Mouse (Mus musculus) midbrain, embryonic 15.5 days (tissue): Measurements from ENCODE around the gene Zfp991. TPM values are rescaled to one million over a fixed set of nuclear protein-coding genes. Genes with fewer than 3 reads are reported as not detected.
"Not testable (repeated sequence)": the region's sequence is repeated elsewhere in the genome, so short reads cannot be mapped to it uniquely, and the experiment has no call there.

Source experiments
- ATAC-seq: fragments of 200-750 bp; cut with Nextera tagmentation; replicated peaks from 2 replicates; pipeline ENCODE4 v1.8.0; 2017; ENCODE audit warnings: moderate TSS enrichment
- H3K27ac ChIP-seq: fragments of 300-500 bp; sonication (generic); 2 replicates; pipeline ENCODE4 v1.5.1; 2015; ENCODE audit warnings: mild to moderate bottlenecking, inconsistent platforms
- H3K27me3 ChIP-seq: fragments of 300-500 bp; sonication (generic); replicated peaks from 2 replicates; pipeline ENCODE4 v1.6.1; 2015; ENCODE audit warnings: inconsistent platforms
- H3K36me3 ChIP-seq: fragments of 300-500 bp; sonication (generic); replicated peaks from 2 replicates; pipeline ENCODE4 v1.6.1; 2015; ENCODE audit warnings: inconsistent platforms
- H3K4me1 ChIP-seq: fragments of 300-500 bp; sonication (generic); 2 replicates; pipeline ENCODE4 v1.6.1; 2015; ENCODE audit warnings: inconsistent platforms
- H3K4me2 ChIP-seq: fragments of 300-500 bp; sonication (generic); 2 replicates; pipeline ENCODE4 v1.6.1; 2015; ENCODE audit warnings: inconsistent platforms, mild to moderate bottlenecking, moderate library complexity
- H3K4me3 ChIP-seq: fragments of 300-500 bp; sonication (generic); 2 replicates; pipeline ENCODE4 v1.5.1; 2015; ENCODE audit warnings: mild to moderate bottlenecking, inconsistent platforms
- H3K9ac ChIP-seq: fragments of 300-500 bp; sonication (generic); 2 replicates; pipeline ENCODE4 v1.6.1; 2015; ENCODE audit warnings: mild to moderate bottlenecking, inconsistent platforms
- H3K9me3 ChIP-seq: fragments of 300-500 bp; sonication (generic); 2 replicates; pipeline ENCODE4 v1.6.1; 2016; ENCODE audit warnings: inconsistent platforms
- WGBS: fragments of 180-500 bp; shearing (Covaris S2); methylation state at CpG from one replicate; pipeline ENCODE4 v1.1.7; 2015; ENCODE audit warnings: mixed read lengths; 5-methylcytosine and 5-hydroxymethylcytosine counted together
- polyA plus RNA-seq: library from polyadenylated mRNA; unstranded; fragments of >200 nt; fragmentation: Nextera tagmentation; extraction: Ambion mirVana; gene quantifications from 2 replicates; pipeline ENCODE4 v1.2.1, GENCODE M21; 2015

Zfp991 gene
- polyA plus RNA-seq, 1 experiment from 2014 or later, result 3.2 TPM

GRCm38 (mm10) chr4:147128152-147128551, 3.7 kb upstream of the Zfp991 start:
- H3K4me2 ChIP-seq, H3K27ac ChIP-seq, H3K27me3 ChIP-seq, H3K9ac ChIP-seq, H3K4me1 ChIP-seq, H3K36me3 ChIP-seq, ATAC-seq, H3K4me3 ChIP-seq: not testable (repeated sequence)
- H3K9me3 ChIP-seq, result peaks cover 17% of the 10 kb centered on the region; the same call in 1 of the 2 replicates

- H3K27ac ChIP-seq, ATAC-seq, H3K9ac ChIP-seq, H3K27me3 ChIP-seq, H3K9me3 ChIP-seq, H3K4me3 ChIP-seq, H3K36me3 ChIP-seq, H3K4me1 ChIP-seq, H3K4me2 ChIP-seq: not testable (repeated sequence)
- 57% methylated on average over 2 of the region's 2 CpGs for WGBS
Observed at GRCm38 (mm10) chr4:147133596-147133995, 1.8 kb downstream of the Zfp991 start.

GRCm38 (mm10) chr4:147141757-147142156, 9.9 kb downstream of the Zfp991 start:
- H3K9ac ChIP-seq, H3K27ac ChIP-seq, H3K36me3 ChIP-seq, H3K9me3 ChIP-seq, H3K4me2 ChIP-seq, H3K4me1 ChIP-seq, H3K27me3 ChIP-seq, ATAC-seq, H3K4me3 ChIP-seq: not testable (repeated sequence)
- 74% methylated on average over 4 of the region's 4 CpGs for WGBS

GRCm38 (mm10) chr4:147165282-147165681, 33.4 kb downstream of the Zfp991 start:
- H3K4me3 ChIP-seq, H3K4me2 ChIP-seq, H3K9ac ChIP-seq, H3K4me1 ChIP-seq, H3K27ac ChIP-seq, H3K9me3 ChIP-seq, ATAC-seq, H3K27me3 ChIP-seq, H3K36me3 ChIP-seq: not testable (repeated sequence)
- WGBS, result 91% methylated on average over 2 of the region's 2 CpGs

- 98% methylated on average over 2 of the region's 2 CpGs for WGBS
- not testable (repeated sequence) for H3K36me3 ChIP-seq
Observed at GRCm38 (mm10) chr4:147170547-147170946, 38.7 kb downstream of the Zfp991 start.

GRCm38 (mm10) chr4:147171557-147171956, 39.7 kb downstream of the Zfp991 start:
- not testable (repeated sequence) for ATAC-seq, H3K4me2 ChIP-seq, H3K27me3 ChIP-seq, H3K9me3 ChIP-seq, H3K4me1 ChIP-seq, H3K36me3 ChIP-seq, H3K4me3 ChIP-seq, H3K27ac ChIP-seq, H3K9ac ChIP-seq
- WGBS, result 73% methylated on average over 1 of the region's 4 CpGs

More at GRCm38 (mm10) chr4:147170547-147170946, 38.7 kb downstream of the Zfp991 start:
- H3K4me3 ChIP-seq, H3K4me2 ChIP-seq, ATAC-seq, H3K9me3 ChIP-seq, H3K9ac ChIP-seq, H3K27me3 ChIP-seq, H3K4me1 ChIP-seq, H3K27ac ChIP-seq: not testable (repeated sequence)

- not testable (repeated sequence) for H3K9me3 ChIP-seq, H3K36me3 ChIP-seq, H3K9ac ChIP-seq, H3K4me1 ChIP-seq, ATAC-seq, H3K27ac ChIP-seq, H3K4me2 ChIP-seq, H3K27me3 ChIP-seq, H3K4me3 ChIP-seq
- 92% methylated on average over 11 of the region's 12 CpGs for WGBS
Observed at GRCm38 (mm10) chr4:147176279-147176880, 44.5 kb downstream of the Zfp991 start.

- not testable (repeated sequence) for H3K9ac ChIP-seq, H3K4me3 ChIP-seq, H3K4me2 ChIP-seq, H3K27ac ChIP-seq, ATAC-seq, H3K4me1 ChIP-seq, H3K9me3 ChIP-seq, H3K36me3 ChIP-seq, H3K27me3 ChIP-seq
- 95% methylated on average over 8 of the region's 8 CpGs for WGBS
Observed at GRCm38 (mm10) chr4:147181141-147181685, 49.4 kb downstream of the Zfp991 start.

- not testable (repeated sequence) for H3K4me1 ChIP-seq, H3K9ac ChIP-seq, ATAC-seq, H3K9me3 ChIP-seq, H3K4me2 ChIP-seq, H3K27ac ChIP-seq, H3K4me3 ChIP-seq, H3K36me3 ChIP-seq, H3K27me3 ChIP-seq
- WGBS, result no CpG with 5 or more reads among the region's 13 CpGs
Observed at GRCm38 (mm10) chr4:147181969-147182705, 50.3 kb downstream of the Zfp991 start.

GRCm38 (mm10) chr4:147186824-147187223, 55.0 kb downstream of the Zfp991 start:
- not testable (repeated sequence) for H3K27ac ChIP-seq, H3K4me2 ChIP-seq, H3K27me3 ChIP-seq, H3K9me3 ChIP-seq, H3K4me1 ChIP-seq, H3K4me3 ChIP-seq, ATAC-seq, H3K36me3 ChIP-seq, H3K9ac ChIP-seq
- WGBS, result 90% methylated on average over 1 of the region's 1 CpGs

GRCm38 (mm10) chr4:147187283-147187965, 55.6 kb downstream of the Zfp991 start:
- WGBS, result 69% methylated on average over 70 of the region's 71 CpGs
- H3K36me3 ChIP-seq, H3K9ac ChIP-seq, H3K9me3 ChIP-seq, H3K4me1 ChIP-seq, H3K27me3 ChIP-seq, H3K4me3 ChIP-seq, H3K27ac ChIP-seq, H3K4me2 ChIP-seq: not testable (repeated sequence)
- 0 out of 2 replicates have a peak, but pooled peaks have one; percentile 45 for ATAC-seq

GRCm38 (mm10) chr4:147195186-147195585, 63.3 kb downstream of the Zfp991 start:
- H3K4me2 ChIP-seq, H3K27me3 ChIP-seq, H3K9ac ChIP-seq, H3K27ac ChIP-seq, H3K4me1 ChIP-seq, H3K36me3 ChIP-seq, ATAC-seq, H3K9me3 ChIP-seq, H3K4me3 ChIP-seq: not testable (repeated sequence)
- 86% methylated on average over 8 of the region's 9 CpGs for WGBS
